Mouse (Mus musculus): ENCODE measurements around the gene Cdc42ep5. TPM values are rescaled to one million over a fixed set of nuclear protein-coding genes. Genes with fewer than 3 reads are reported as not detected.

The Cdc42ep5 gene
- polyA plus RNA-seq, 1 experiment from 2014 or later: 3.0 TPM

GRCm38 (mm10) chr7:4141648-4142325, 22.9 kb downstream of the Cdc42ep5 start:
- Histone ChIP-seq H3K9ac (replicated peaks; ENCODE audit: low read depth, low read length) (no peak overlapping the region), H3K36me3 (ENCODE audit: control insufficient read depth, insufficient read depth, low read length) (peaks cover 77% of the 10 kb centered on the region), H3K4me3 (ENCODE audit: low read depth, low read length) (no peak overlapping the region), H3K27me3 (ENCODE audit: control insufficient read depth, insufficient read depth, low read length) (no peaks in the 10 kb centered on the region), H3K4me1 (ENCODE audit: control insufficient read depth, insufficient read depth, low read length) (peaks cover 9% of the 10 kb centered on the region), H3K27ac (ENCODE audit: low read depth, low read length) (no peak overlapping the region), H3K4me2 (ENCODE audit: low read depth, low read length) (no peak overlapping the region), H3K9me3 (ENCODE audit: control insufficient read depth, low read length) (no peaks in the 10 kb centered on the region)
- 97% methylated on average over 6 of the region's 6 CpGs for WGBS
- no peak for ATAC-seq (ENCODE audit: low read depth)

- no peaks in the 10 kb centered on the region for H3K27me3 ChIP-seq (ENCODE audit: control insufficient read depth, insufficient read depth, low read length)
- no peak for ATAC-seq (ENCODE audit: low read depth)
- no peak overlapping the region for H3K27ac ChIP-seq (ENCODE audit: low read depth, low read length)
- H3K36me3 ChIP-seq (ENCODE audit: control insufficient read depth, insufficient read depth, low read length): peaks cover 53% of the 10 kb centered on the region
- peaks cover 9% of the 10 kb centered on the region for H3K4me1 ChIP-seq (ENCODE audit: control insufficient read depth, insufficient read depth, low read length)
- H3K9me3 ChIP-seq (ENCODE audit: control insufficient read depth, low read length): no peaks in the 10 kb centered on the region
- no peak overlapping the region for H3K4me3 ChIP-seq (ENCODE audit: low read depth, low read length)
- H3K4me2 ChIP-seq (ENCODE audit: low read depth, low read length): no peak overlapping the region
- WGBS: 95% methylated on average over 5 of the region's 5 CpGs
- H3K9ac ChIP-seq (replicated peaks; ENCODE audit: low read depth, low read length): no peak overlapping the region
These were observed 25.3 kb downstream of the Cdc42ep5 start for GRCm38 (mm10) chr7:4139391-4139790.

GRCm38 (mm10) chr7:4138671-4139070, 26.0 kb downstream of the Cdc42ep5 start:
- WGBS: 95% methylated on average over 7 of the region's 7 CpGs
- H3K27ac ChIP-seq (ENCODE audit: low read depth, low read length): no peak overlapping the region
- no peak for ATAC-seq (ENCODE audit: low read depth)
- peaks cover 9% of the 10 kb centered on the region for H3K4me1 ChIP-seq (ENCODE audit: control insufficient read depth, insufficient read depth, low read length)
- H3K4me3 ChIP-seq (ENCODE audit: low read depth, low read length): no peak overlapping the region
- H3K9ac ChIP-seq (replicated peaks; ENCODE audit: low read depth, low read length): no peak overlapping the region
- H3K27me3 ChIP-seq (ENCODE audit: control insufficient read depth, insufficient read depth, low read length): no peaks in the 10 kb centered on the region
- peaks cover 46% of the 10 kb centered on the region for H3K36me3 ChIP-seq (ENCODE audit: control insufficient read depth, insufficient read depth, low read length)
- no peaks in the 10 kb centered on the region for H3K9me3 ChIP-seq (ENCODE audit: control insufficient read depth, low read length)
- peak overlapping the region; percentile 89; the same call in 1 of the 2 replicates for H3K4me2 ChIP-seq (ENCODE audit: low read depth, low read length)

- ATAC-seq (ENCODE audit: low read depth): no peak
- peak overlapping the region; percentile 89 for H3K4me2 ChIP-seq (ENCODE audit: low read depth, low read length)
- peaks cover 9% of the 10 kb centered on the region for H3K4me1 ChIP-seq (ENCODE audit: control insufficient read depth, insufficient read depth, low read length)
- no peak overlapping the region for H3K27ac ChIP-seq (ENCODE audit: low read depth, low read length)
- H3K9me3 ChIP-seq (ENCODE audit: control insufficient read depth, low read length): no peaks in the 10 kb centered on the region
- no peak overlapping the region; the same call in 1 of the 2 replicates for H3K9ac ChIP-seq (replicated peaks; ENCODE audit: low read depth, low read length)
- 92% methylated on average over 2 of the region's 2 CpGs for WGBS
- no peaks in the 10 kb centered on the region for H3K27me3 ChIP-seq (ENCODE audit: control insufficient read depth, insufficient read depth, low read length)
- H3K36me3 ChIP-seq (ENCODE audit: control insufficient read depth, insufficient read depth, low read length): peaks cover 42% of the 10 kb centered on the region
- H3K4me3 ChIP-seq (ENCODE audit: low read depth, low read length): peak overlapping the region; percentile 70; the same call in 1 of the 2 replicates
These were observed 26.5 kb downstream of the Cdc42ep5 start for GRCm38 (mm10) chr7:4138181-4138580.

- no peak for ATAC-seq (ENCODE audit: low read depth)
- H3K4me1 ChIP-seq (ENCODE audit: control insufficient read depth, insufficient read depth, low read length): peaks cover 9% of the 10 kb centered on the region
- H3K4me3 ChIP-seq (ENCODE audit: low read depth, low read length): peak overlapping the region; percentile 70
- H3K9ac ChIP-seq (replicated peaks; ENCODE audit: low read depth, low read length): peak overlapping the region; percentile 70
- H3K27ac ChIP-seq (ENCODE audit: low read depth, low read length): peak overlapping the region; percentile 96
- H3K4me2 ChIP-seq (ENCODE audit: low read depth, low read length): peak overlapping the region; percentile 89
- peaks cover 37% of the 10 kb centered on the region for H3K36me3 ChIP-seq (ENCODE audit: control insufficient read depth, insufficient read depth, low read length)
- H3K27me3 ChIP-seq (ENCODE audit: control insufficient read depth, insufficient read depth, low read length): no peaks in the 10 kb centered on the region
- H3K9me3 ChIP-seq (ENCODE audit: control insufficient read depth, low read length): no peaks in the 10 kb centered on the region
- 59% methylated on average over 3 of the region's 3 CpGs for WGBS
These were observed 26.9 kb downstream of the Cdc42ep5 start for GRCm38 (mm10) chr7:4137746-4138145.

GRCm38 (mm10) chr7:4136771-4137531, 27.7 kb downstream of the Cdc42ep5 start, which contains the start of gene Leng8:
Gene Leng8, plus strand, starts transcription at chr7:4137039.
- H3K4me3 ChIP-seq (ENCODE audit: low read depth, low read length): peak within 1 kb of the TSS; percentile 70

GRCm38 (mm10) chr7:4136404-4136770, 28.3 kb downstream of the Cdc42ep5 start:
- Histone ChIP-seq H3K27me3 (ENCODE audit: control insufficient read depth, insufficient read depth, low read length) (no peaks in the 10 kb centered on the region), H3K36me3 (ENCODE audit: control insufficient read depth, insufficient read depth, low read length) (peaks cover 24% of the 10 kb centered on the region), H3K4me2 (ENCODE audit: low read depth, low read length) (peak overlapping the region; percentile 54), H3K27ac (ENCODE audit: low read depth, low read length) (peak overlapping the region; percentile 96), H3K4me3 (ENCODE audit: low read depth, low read length) (peak overlapping the region; percentile 70), H3K9me3 (ENCODE audit: control insufficient read depth, low read length) (no peaks in the 10 kb centered on the region), H3K4me1 (ENCODE audit: control insufficient read depth, insufficient read depth, low read length) (peaks cover 14% of the 10 kb centered on the region), H3K9ac (replicated peaks; ENCODE audit: low read depth, low read length) (peak overlapping the region; percentile 46; the same call in 1 of the 2 replicates)
- ATAC-seq (ENCODE audit: low read depth): peak; percentile 45
- under 1% methylated on average over 16 of the region's 16 CpGs for WGBS

More at GRCm38 (mm10) chr7:4136771-4137531, 27.7 kb downstream of the Cdc42ep5 start, which contains the start of gene Leng8:
- under 1% methylated on average over 72 of the region's 78 CpGs for whole genome bisulfite sequencing
- Histone ChIP-seq H3K4me2 (ENCODE audit: low read depth, low read length) (peak within 1 kb of the TSS; percentile 89), H3K27me3 (ENCODE audit: control insufficient read depth, insufficient read depth, low read length) (no peaks in the 10 kb centered on the region), H3K9ac (replicated peaks; ENCODE audit: low read depth, low read length) (peak within 1 kb of the TSS; percentile 70), H3K9me3 (ENCODE audit: control insufficient read depth, low read length) (no peaks in the 10 kb centered on the region), H3K27ac (ENCODE audit: low read depth, low read length) (peak within 1 kb of the TSS; percentile 96), H3K36me3 (ENCODE audit: control insufficient read depth, insufficient read depth, low read length) (peaks cover 29% of the 10 kb centered on the region), H3K4me1 (ENCODE audit: control insufficient read depth, insufficient read depth, low read length) (peaks cover 9% of the 10 kb centered on the region)
- ATAC-seq (ENCODE audit: low read depth): peak; percentile 99

- WGBS: 84% methylated on average over 5 of the region's 5 CpGs
- no peak for ATAC-seq (ENCODE audit: low read depth)
- no peak overlapping the region for H3K27ac ChIP-seq (ENCODE audit: low read depth, low read length)
- peaks cover 15% of the 10 kb centered on the region for H3K4me1 ChIP-seq (ENCODE audit: control insufficient read depth, insufficient read depth, low read length)
- H3K9ac ChIP-seq (replicated peaks; ENCODE audit: low read depth, low read length): no peak overlapping the region
- no peak overlapping the region for H3K4me2 ChIP-seq (ENCODE audit: low read depth, low read length)
- H3K4me3 ChIP-seq (ENCODE audit: low read depth, low read length): no peak overlapping the region
- H3K36me3 ChIP-seq (ENCODE audit: control insufficient read depth, insufficient read depth, low read length): peaks cover 11% of the 10 kb centered on the region
- H3K9me3 ChIP-seq (ENCODE audit: control insufficient read depth, low read length): no peaks in the 10 kb centered on the region
- H3K27me3 ChIP-seq (ENCODE audit: control insufficient read depth, insufficient read depth, low read length): no peaks in the 10 kb centered on the region
These were observed 29.7 kb downstream of the Cdc42ep5 start for GRCm38 (mm10) chr7:4134911-4135310.

- 81% methylated on average over 7 of the region's 7 CpGs for WGBS
- no peak overlapping the region for H3K9ac ChIP-seq (replicated peaks; ENCODE audit: low read depth, low read length)
- no peaks in the 10 kb centered on the region for H3K27me3 ChIP-seq (ENCODE audit: control insufficient read depth, insufficient read depth, low read length)
- 0 out of 2 replicates have a peak, but pooled peaks cover 3% of the 10 kb centered on the region for H3K36me3 ChIP-seq (ENCODE audit: control insufficient read depth, insufficient read depth, low read length)
- H3K9me3 ChIP-seq (ENCODE audit: control insufficient read depth, low read length): no peaks in the 10 kb centered on the region
- ATAC-seq (ENCODE audit: low read depth): no peak
- no peak overlapping the region for H3K4me2 ChIP-seq (ENCODE audit: low read depth, low read length)
- H3K27ac ChIP-seq (ENCODE audit: low read depth, low read length): 0 out of 2 replicates have a peak overlapping the region, but pooled peaks have one; percentile 28
- peaks cover 10% of the 10 kb centered on the region for H3K4me1 ChIP-seq (ENCODE audit: control insufficient read depth, insufficient read depth, low read length)
- H3K4me3 ChIP-seq (ENCODE audit: low read depth, low read length): no peak overlapping the region
These were observed 31.7 kb downstream of the Cdc42ep5 start for GRCm38 (mm10) chr7:4132998-4133397.

Measured in neural tube, embryonic 14.5 days (tissue).